Mouse (Mus musculus): ENCODE results near the gene Meis2. TPM values are rescaled to one million over a fixed set of nuclear protein-coding genes. Genes with fewer than 3 reads are reported as not detected.

Meis2 gene
- polyA plus RNA-seq, 1 experiment from 2014 or later, result 13.1 TPM

DNA sequence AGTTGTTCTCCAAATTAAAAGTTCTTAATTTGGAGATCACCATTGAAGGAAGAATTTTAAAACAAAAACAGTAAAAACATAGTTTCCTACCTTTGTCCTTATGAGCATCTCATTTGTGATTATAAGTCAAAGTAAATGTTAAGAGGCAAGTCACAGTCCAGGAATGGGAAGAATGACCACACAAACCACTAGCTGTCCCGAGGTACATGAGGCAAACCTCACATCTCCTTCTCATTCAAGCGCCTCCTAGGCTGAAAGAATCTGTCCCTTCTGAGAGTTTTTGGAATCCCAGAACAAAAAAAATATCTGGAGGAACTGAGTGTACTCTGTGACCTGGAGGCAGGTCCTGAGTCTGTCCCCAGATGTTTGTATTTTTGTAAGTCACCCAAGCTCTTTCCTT lies 13.2 kb upstream of the Meis2 start:
- Histone ChIP-seq H3K9me3 (ENCODE audit: control insufficient read depth) (no peaks in the 10 kb centered on the region), H3K4me1 (replicated peaks; ENCODE audit: control insufficient read depth, insufficient read depth, low read length) (no peaks in the 10 kb centered on the region; the same call in 1 of the 2 replicates), H3K9ac (ENCODE audit: low read depth, low read length) (no peak overlapping the region), H3K36me3 (ENCODE audit: control insufficient read depth, insufficient read depth) (no peaks in the 10 kb centered on the region), H3K27me3 (replicated peaks; ENCODE audit: control insufficient read depth, insufficient read depth, low read length) (peaks cover 33% of the 10 kb centered on the region), H3K4me2 (replicated peaks; ENCODE audit: low read depth) (no peak overlapping the region), H3K4me3 (ENCODE audit: low read depth, low read length) (no peak overlapping the region), H3K27ac (ENCODE audit: low read depth, low read length) (no peak overlapping the region)
- no peak for ATAC-seq
- WGBS, result 82% methylated on average over 2 of the region's 2 CpGs
- no peak for TF ChIP-seq CTCF (IDR thresholded peaks at IDR 0.05; ENCODE audit: low read depth)

DNA sequence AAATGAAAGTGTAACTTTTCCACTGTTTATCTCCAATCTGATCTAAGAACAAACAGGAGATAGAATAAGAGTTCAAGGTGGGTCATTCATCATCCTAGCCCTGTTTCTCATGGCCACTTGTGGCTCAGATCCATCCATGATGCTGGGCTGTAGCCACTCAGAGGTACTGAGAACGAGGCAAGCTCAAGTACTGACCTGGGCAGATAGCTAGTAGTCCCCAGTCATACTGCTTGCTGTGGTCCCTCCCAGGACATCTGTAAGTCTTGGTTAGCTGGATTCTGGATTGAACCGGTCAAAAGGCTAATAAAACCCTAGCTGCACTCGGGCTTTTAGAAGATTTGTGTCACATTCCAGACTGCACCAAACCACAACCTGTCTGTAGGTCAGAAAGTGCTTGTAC lies 12.1 kb upstream of the Meis2 start:
- Histone ChIP-seq H3K27ac (ENCODE audit: low read depth, low read length) (no peak overlapping the region), H3K9me3 (ENCODE audit: control insufficient read depth) (no peaks in the 10 kb centered on the region), H3K4me1 (replicated peaks; ENCODE audit: control insufficient read depth, insufficient read depth, low read length) (no peaks in the 10 kb centered on the region; the same call in 1 of the 2 replicates), H3K4me3 (ENCODE audit: low read depth, low read length) (no peak overlapping the region), H3K27me3 (replicated peaks; ENCODE audit: control insufficient read depth, insufficient read depth, low read length) (peaks cover 42% of the 10 kb centered on the region), H3K4me2 (replicated peaks; ENCODE audit: low read depth) (no peak overlapping the region), H3K36me3 (ENCODE audit: control insufficient read depth, insufficient read depth) (no peaks in the 10 kb centered on the region), H3K9ac (ENCODE audit: low read depth, low read length) (no peak overlapping the region)
- TF ChIP-seq CTCF (IDR thresholded peaks at IDR 0.05; ENCODE audit: low read depth), result no peak
- ATAC-seq, result no peak
- WGBS, result 51% methylated on average over 3 of the region's 3 CpGs

DNA sequence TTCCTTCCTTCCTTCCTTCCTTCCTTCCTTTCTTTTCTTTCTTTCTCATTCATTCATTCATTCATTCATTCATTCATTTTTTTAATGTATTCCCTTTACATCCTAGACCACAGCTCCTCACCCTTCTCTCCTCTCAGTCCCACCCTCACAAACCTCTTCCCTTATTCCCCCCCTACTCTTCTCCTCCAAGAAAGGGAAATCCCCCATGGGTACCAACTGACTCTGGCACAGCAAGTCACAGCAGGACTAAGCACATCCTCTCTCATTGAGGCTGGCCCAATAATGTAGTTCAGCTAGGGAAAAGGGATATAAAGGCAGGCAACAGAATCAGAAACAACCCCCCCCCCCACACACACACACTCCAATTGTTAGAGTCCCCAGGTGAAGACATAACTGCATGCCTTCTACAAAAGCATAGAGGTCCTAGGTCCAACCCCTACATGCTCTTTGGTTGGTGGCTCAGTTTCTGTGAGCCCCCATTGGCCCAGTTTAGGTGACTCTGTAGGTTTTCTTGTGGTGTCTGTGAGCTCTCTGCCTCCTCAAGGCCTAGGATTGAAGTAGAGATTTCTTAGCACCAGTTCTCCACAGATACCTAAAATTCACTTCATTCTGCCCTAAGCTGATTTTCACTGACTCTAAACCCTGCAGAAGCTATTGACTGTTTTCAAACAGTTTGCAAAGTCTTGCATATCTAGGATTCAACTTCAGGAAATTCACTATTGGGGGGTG lies 11.3 kb upstream of the Meis2 start:
- Histone ChIP-seq H3K36me3 (ENCODE audit: control insufficient read depth, insufficient read depth) (no peaks in the 10 kb centered on the region), H3K27ac (ENCODE audit: low read depth, low read length) (no peak overlapping the region), H3K9me3 (ENCODE audit: control insufficient read depth) (no peaks in the 10 kb centered on the region), H3K4me3 (ENCODE audit: low read depth, low read length) (no peak overlapping the region), H3K4me2 (replicated peaks; ENCODE audit: low read depth) (no peak overlapping the region), H3K27me3 (replicated peaks; ENCODE audit: control insufficient read depth, insufficient read depth, low read length) (peaks cover 50% of the 10 kb centered on the region), H3K4me1 (replicated peaks; ENCODE audit: control insufficient read depth, insufficient read depth, low read length) (no peaks in the 10 kb centered on the region; the same call in 1 of the 2 replicates), H3K9ac (ENCODE audit: low read depth, low read length) (no peak overlapping the region)
- no peak for TF ChIP-seq CTCF (IDR thresholded peaks at IDR 0.05; ENCODE audit: low read depth)
- ATAC-seq, result no peak

DNA sequence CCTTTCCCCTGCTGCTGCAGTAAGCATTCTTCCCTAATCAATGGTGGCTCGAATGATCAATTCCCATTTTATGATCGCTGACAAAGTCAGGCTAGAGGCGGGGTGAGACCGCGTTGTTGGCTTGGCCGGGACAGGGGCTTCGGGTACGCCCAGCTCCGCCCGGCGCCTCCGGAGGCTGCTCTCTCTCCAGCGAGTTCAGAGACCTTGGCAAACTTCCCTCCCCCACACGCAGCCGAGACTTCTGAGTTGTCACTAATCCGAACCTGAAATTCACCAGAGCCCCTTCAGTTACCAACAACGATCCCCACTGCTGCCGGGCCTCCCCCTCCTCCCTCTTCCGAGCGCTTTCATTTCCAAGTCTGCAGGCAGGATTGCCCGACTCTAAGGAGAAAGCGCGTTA lies 10.3 kb upstream of the Meis2 start:
- Histone ChIP-seq H3K4me1 (replicated peaks; ENCODE audit: control insufficient read depth, insufficient read depth, low read length) (no peaks in the 10 kb centered on the region; the same call in 1 of the 2 replicates), H3K4me2 (replicated peaks; ENCODE audit: low read depth) (peak overlapping the region; percentile 78), H3K9ac (ENCODE audit: low read depth, low read length) (peak overlapping the region; percentile 40; the same call in 1 of the 2 replicates), H3K27ac (ENCODE audit: low read depth, low read length) (no peak overlapping the region), H3K9me3 (ENCODE audit: control insufficient read depth) (no peaks in the 10 kb centered on the region), H3K27me3 (replicated peaks; ENCODE audit: control insufficient read depth, insufficient read depth, low read length) (peaks cover 58% of the 10 kb centered on the region), H3K36me3 (ENCODE audit: control insufficient read depth, insufficient read depth) (no peaks in the 10 kb centered on the region), H3K4me3 (ENCODE audit: low read depth, low read length) (peak overlapping the region; percentile 52)
- no peak for TF ChIP-seq CTCF (IDR thresholded peaks at IDR 0.05; ENCODE audit: low read depth)
- 1% methylated on average over 23 of the region's 23 CpGs for WGBS
- 0 out of 2 replicates have a peak, but pooled peaks have one; percentile 24 for ATAC-seq

DNA sequence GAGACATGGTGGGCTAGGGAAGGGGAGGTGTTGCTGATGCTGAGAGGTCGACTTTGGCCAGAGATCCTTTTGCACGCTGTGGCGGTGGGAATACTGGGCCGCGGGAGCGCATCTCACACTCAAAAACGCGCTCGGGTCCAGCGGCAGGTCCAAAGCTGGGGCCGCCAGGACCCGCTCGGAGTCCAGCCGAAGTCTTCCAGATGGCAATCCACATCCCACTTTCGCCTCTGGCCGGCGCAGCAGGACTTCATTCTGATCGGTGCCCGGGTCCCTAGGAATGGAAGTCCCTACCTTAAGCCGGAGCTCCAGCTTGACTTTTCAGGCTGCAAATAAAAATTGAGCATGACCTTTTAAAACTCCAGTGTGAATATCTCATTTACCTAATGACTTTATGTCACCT lies 9.8 kb upstream of the Meis2 start:
- Histone ChIP-seq H3K9me3 (ENCODE audit: control insufficient read depth) (no peaks in the 10 kb centered on the region), H3K9ac (ENCODE audit: low read depth, low read length) (peak overlapping the region; percentile 40; the same call in 1 of the 2 replicates), H3K4me1 (replicated peaks; ENCODE audit: control insufficient read depth, insufficient read depth, low read length) (no peaks in the 10 kb centered on the region; the same call in 1 of the 2 replicates), H3K27ac (ENCODE audit: low read depth, low read length) (no peak overlapping the region), H3K36me3 (ENCODE audit: control insufficient read depth, insufficient read depth) (no peaks in the 10 kb centered on the region), H3K27me3 (replicated peaks; ENCODE audit: control insufficient read depth, insufficient read depth, low read length) (peaks cover 61% of the 10 kb centered on the region), H3K4me2 (replicated peaks; ENCODE audit: low read depth) (peak overlapping the region; percentile 78), H3K4me3 (ENCODE audit: low read depth, low read length) (peak overlapping the region; percentile 52)
- 2% methylated on average over 20 of the region's 20 CpGs for WGBS
- no peak for ATAC-seq
- TF ChIP-seq CTCF (IDR thresholded peaks at IDR 0.05; ENCODE audit: low read depth), result no peak

DNA sequence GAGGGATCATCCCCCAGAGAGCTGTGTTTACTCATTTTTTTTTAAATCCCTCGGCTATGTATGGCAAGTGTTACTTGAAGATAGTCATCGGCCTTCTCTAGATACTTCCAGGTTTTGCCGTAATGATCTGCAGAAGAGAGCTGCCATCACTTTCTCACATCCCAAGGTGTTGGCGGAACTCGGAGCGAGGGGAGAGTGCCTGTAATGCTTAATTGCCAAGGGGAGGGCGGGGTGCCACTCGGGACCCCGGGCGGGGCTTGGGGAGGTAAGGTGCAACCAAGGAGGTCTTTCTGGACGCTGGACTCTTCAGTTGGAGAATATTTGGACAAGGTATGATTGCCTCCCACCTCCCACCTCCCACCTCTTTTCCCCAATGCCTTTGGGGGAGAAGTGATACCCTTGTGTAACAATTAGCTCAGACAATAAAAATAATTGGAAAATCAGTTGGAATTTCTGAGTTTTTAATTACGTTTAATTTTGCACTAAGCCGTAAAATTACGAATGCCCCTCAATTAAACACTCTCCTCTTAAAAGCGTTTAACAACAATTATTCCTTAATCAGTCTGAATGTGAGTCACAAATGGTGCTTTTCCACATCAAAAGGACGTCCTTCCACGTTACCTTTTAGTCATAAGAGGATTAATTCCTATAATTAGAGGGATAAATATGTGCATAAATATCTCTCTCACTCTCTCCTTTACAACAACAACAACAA lies 9.2 kb upstream of the Meis2 start:
- 0 out of 2 replicates have a peak overlapping the region, but pooled peaks have one; percentile 22 for H3K9ac ChIP-seq (ENCODE audit: low read depth, low read length)
- no peak for TF ChIP-seq CTCF (IDR thresholded peaks at IDR 0.05; ENCODE audit: low read depth)
- no peaks in the 10 kb centered on the region; the same call in 1 of the 2 replicates for H3K4me1 ChIP-seq (replicated peaks; ENCODE audit: control insufficient read depth, insufficient read depth, low read length)
- WGBS, result 24% methylated on average over 17 of the region's 17 CpGs
- peaks cover 62% of the 10 kb centered on the region for H3K27me3 ChIP-seq (replicated peaks; ENCODE audit: control insufficient read depth, insufficient read depth, low read length)
- H3K9me3 ChIP-seq (ENCODE audit: control insufficient read depth), result no peaks in the 10 kb centered on the region
- no peaks in the 10 kb centered on the region for H3K36me3 ChIP-seq (ENCODE audit: control insufficient read depth, insufficient read depth)
- no peak for ATAC-seq
- H3K27ac ChIP-seq (ENCODE audit: low read depth, low read length), result no peak overlapping the region
- H3K4me2 ChIP-seq (replicated peaks; ENCODE audit: low read depth), result peak overlapping the region; percentile 78
- H3K4me3 ChIP-seq (ENCODE audit: low read depth, low read length), result peak overlapping the region; percentile 52
